Mouse (Mus musculus) c-Kit-positive CD71-positive TER-119-positive erythroid progenitor cells, embryonic 14.5 days (primary cell): ENCODE measurements around the gene Cpm.
A peak's percentile ranks its signal among the peaks of the same experiment; 100 is the strongest.
"Not testable (repeated sequence)": the region's sequence is repeated elsewhere in the genome, so short reads cannot be mapped to it uniquely, and the experiment has no call there.

Experiments used
- DNase-seq: peaks from one replicate; pipeline ENCODE4 v3.0.0-alpha.2; 2013; ENCODE audit warnings: low spot score

Cpm gene

DNA sequence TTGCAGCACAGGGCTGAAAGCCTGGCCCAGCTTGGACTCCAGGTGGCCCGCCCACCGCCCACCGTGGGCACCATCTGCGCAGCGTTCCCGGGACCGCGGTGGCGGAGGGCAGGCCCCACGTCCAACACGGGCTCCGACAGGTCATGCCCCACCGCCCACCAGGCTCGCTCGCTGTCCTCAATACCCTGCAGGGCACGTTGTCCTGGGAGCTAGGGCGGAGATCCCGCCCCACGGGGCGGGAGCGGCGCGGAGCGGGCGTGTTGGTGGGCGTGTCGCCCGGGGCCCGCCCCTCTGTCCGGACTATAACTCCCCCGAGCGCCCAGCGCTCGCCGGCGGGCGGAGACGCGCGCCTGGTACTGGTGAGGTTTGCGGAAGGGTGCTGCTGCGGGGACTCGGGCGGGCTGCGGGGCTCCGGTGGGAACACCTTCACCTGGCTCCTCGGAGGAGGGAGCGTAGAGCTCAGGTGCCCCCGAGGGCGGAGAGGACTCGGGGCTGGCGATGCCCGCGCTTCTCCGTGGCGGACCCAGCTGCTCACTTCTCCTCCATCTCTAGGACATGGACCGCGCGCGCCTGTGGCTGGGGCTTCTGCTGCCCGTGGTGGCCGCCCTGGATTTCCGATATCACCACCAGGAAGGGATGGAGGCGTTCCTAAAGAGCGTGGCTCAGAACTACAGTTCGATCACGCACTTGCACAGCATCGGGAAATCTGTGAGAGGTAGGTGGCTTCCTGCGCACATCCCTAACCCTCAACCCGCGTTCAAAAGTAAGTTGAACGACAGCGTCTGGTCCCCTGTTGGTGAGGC is at the start of gene Cpm:
Gene Cpm, plus strand, starts transcription at position 332 of the 803 bp plus-strand sequence.
- peak; percentile 10 for DNase-seq

DNA sequence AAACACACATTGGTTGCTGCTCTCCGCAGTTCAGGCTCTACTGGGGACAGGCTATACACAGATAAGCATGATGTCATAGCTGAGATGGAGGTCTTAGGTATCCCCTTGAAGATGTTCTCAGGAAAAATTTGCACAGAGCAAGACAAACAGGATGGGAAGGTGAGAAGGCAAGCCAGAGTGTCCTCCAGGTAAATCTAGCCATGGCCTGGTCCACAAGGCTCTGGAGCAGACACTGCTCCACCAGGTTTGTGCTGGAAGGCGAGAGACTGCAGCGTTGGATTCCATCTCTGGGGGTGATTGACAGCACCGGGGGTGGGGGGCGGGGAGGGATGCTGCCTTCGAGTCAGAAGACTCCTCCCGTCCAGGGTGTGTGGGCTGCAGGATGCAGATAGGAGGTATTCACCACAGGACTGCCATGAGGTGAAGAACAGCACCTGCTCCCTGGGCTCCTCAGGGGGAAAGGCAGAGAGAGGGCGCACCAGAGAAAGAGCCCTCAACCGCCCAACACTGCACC is 49.5 kb upstream of the Cpm start:
- DNase-seq: no peak

DNA sequence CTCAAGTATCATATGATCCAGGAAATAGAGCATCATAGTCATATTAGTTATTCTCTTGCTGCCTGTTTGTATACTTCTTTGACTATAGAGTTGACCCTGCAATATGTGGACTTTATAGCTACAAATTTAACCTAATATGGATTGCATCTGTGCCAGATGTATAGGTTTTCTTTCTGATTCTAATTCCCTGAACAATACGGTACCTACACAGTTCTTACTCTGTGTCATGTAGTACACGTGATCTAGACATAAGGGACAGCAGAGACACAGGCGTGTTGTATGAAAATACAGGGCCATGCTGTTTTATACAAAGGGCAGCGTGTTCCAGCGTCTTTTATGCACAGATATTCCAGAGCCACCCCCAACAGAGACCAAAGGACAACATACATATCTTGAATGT is 48.9 kb upstream of the Cpm start:
- DNase-seq: no peak

DNA sequence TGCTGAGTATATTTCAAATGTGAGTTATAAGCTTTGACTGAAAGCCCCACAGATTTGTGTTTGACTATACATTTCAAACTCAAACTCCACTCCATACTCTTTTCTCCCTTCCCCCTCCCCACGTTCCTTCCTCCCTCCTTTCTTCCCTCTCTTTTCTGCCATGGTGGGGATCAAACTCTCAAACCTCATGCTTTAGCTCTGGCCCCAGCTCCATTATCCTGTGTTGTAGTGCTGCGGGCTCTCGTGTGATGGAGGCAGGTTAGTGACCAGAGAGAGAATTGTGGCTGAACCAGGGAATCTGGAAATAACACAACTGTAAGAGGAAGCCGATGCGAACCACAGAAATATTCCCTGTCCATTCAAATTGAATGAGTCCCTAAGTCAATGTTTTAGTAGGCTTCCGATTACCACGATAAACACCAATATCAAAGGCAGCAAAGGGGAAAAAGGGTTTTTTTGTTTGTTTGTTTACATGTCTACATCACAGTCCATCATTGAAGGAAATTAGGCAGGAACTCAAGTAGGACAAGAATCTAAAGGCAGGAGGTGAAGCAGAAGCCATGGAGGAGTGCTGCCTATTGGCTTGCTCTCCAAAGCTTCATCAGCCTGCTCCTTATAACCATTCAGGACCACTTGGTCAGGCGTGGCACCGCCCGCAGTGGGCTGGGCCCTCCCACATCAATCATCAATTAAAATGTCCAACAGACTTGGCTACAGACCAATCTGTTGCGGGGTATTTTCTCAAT is 48.1 kb upstream of the Cpm start:
- DNase-seq: no peak

DNA sequence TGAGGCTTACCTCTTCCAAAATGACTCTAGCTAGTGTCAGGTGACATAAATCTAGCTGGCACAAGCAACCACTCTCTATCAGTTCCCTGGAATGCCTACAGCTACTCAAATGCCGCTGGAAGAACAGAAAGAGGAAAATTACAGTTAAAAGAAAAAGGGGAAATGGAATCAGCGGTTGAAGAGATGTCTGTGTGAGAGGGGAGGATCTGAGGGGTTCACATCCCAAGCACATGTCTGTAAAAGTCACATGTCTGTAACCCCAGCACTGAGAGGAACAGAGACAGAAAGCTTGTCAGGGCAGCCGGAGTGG is 47.6 kb upstream of the Cpm start:
- no peak for DNase-seq

DNA sequence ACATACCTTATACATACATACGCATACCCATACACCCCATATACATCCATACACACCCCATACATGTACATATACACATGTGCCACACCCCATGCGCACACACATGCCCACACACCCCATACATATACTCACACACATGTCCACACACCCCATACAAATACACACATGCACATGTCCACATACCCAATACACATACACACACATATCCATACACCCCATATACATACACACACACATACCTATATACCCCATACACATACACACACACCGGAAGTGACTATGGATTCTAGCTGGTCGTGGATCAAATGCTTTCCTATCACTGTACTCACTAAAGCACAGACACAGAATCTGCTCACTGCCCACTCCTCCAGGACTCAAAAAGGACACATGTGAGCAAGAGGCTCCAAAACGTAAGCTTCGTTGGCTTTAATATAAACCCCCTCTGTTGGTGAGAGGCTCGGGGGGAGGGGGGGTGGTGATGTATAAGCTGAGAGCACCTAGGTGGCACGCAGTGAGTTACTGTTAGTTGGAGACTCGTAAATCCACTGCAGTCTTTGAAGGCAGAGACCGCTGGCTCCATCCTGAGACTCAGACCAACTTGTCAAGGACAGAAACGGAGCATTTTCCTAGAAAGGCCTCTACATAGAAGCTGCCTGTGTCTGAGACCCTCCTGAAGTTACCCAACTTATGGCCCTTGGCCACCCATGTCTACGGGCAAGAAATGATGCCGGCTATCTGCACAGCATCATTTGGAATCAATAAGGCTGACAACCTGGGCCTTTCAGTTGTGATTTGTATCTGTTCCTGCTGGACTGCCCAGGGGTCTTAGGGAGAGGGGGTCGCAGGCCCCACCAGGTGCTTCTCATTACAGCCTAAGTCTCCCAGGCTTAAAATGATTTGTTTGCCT is 45.9 kb upstream of the Cpm start:
- no peak for DNase-seq

DNA sequence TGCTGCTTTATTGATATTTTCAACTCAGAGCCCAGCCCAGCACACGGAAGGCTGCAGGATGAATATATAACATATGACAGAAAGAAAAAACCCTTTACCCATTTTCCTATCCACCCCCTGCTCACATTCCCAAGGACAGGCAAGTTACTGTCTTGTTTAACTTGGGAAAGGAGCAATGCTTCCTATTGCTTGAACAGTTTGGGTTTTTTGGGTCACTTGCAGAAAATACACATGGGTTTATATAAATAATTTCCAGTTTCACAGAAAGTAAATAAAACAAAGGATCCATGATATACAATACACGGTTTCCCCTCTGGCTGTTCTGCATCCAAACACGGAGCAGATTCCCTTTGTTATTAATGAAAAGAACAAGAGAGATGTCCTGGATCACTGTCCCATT is 45.2 kb upstream of the Cpm start:
- DNase-seq: no peak

DNA sequence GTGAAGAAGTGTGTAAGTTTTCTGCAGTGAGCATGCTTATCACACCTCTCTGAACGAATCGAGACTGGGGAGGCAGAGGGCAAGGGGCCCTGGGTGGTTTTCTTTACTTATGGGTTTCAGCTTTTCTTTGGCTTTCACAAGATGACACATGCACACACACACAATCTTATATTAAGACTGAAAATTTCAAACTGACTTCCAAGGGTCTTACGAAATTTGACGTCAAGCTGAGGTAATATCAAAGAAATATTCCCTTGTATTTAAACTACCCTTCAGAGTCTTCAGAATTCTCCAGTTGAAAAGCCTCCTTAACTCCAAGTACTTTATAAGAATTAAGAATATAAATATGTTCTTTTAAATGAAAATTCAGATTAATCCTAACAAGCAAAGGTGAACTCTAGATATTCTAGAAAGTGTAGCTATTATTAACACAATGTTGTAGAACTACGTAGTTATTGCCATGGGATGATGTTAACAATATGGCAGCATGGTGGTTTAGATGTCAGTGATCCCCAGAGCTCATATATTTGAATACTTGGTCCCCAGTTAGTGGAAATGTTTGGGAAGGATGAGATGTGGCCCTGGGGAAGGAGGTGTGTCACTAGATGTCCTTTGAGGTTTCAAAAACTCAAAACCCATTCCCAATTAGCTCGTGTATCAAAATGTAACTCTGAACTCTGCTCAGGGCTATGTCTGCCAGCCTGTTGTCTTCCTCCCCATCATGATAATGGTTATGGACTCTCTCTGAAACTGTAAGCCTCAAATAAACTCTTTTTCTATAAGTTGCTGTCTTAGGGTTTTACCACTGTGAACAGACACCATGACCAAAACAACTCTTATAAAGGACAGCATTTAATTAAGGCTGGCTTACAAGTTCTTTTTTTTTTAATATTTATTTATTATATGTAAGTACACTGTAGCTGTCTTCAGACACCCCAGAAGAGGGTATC is 44.5 kb upstream of the Cpm start:
- DNase-seq: no peak

DNA sequence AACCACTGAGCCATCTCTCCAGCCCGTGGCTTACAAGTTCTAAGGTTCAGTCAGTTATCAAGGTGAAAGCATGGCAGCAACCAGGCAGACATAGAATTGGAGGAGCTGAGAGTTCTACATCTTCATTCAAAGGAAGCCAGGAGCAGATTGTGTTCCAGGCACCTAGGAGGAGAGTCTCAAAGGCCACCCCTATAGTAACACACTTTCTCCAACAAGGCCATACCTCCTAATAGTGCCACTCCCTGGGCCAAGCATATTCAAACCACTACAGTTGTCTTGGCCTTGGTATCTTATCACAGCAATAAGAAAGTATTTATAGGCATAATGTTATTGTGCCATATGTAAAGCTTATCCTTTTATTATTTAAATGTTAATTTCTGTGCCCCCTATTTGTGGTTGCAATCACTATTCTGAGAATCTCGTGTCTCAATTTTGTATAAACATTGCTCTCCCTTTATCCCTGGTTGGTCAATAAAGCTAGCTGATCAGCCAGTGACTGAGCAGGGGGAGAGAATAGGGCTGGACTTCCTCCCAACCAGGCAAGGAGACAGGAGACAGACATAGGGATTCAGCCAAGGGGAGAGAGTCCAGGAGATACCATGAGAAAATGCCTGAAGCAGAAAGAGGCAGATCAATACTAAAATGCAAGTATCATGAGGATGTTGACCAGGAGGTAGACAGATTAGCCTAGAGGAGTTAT is 43.5 kb upstream of the Cpm start:
- DNase-seq: no peak

DNA sequence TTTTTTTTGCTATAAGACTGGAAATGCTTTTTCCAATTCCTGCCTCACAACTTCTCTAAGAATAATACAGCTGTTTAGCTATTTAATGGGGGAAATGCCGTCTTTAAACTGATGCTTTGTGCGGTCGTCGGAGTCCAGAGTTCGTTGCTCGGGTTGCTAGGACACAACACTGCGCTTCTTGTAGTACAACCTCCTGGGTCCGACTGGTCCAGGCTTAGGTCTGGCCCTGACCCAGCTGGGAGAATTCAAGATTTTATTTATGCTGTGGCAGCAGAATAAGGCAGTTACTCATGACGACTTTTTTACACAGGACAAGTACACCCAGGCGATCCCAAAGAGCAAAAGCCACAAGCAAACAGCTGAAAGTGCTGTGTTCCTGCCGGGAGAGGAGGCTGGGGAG is 42.4 kb upstream of the Cpm start:
- no peak for DNase-seq

DNA sequence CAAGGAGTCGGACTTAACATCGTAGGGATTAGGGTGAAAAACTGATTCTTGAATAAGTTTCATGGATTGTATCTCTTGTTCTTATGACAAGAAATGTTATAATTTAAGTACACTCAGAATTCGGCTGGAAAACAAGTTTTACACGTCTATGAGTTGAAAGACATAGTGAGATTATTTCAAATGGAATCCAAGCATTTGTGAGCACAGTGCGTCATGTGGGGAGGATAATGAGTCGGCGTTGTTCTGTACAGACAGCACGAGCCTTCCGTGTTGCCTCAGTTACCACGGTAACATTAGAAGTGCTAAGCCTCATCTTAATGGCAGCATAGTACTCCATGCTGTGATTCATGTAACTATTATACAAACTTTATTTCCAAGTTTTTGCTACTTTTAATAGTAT is 42.0 kb upstream of the Cpm start:
- DNase-seq: no peak

DNA sequence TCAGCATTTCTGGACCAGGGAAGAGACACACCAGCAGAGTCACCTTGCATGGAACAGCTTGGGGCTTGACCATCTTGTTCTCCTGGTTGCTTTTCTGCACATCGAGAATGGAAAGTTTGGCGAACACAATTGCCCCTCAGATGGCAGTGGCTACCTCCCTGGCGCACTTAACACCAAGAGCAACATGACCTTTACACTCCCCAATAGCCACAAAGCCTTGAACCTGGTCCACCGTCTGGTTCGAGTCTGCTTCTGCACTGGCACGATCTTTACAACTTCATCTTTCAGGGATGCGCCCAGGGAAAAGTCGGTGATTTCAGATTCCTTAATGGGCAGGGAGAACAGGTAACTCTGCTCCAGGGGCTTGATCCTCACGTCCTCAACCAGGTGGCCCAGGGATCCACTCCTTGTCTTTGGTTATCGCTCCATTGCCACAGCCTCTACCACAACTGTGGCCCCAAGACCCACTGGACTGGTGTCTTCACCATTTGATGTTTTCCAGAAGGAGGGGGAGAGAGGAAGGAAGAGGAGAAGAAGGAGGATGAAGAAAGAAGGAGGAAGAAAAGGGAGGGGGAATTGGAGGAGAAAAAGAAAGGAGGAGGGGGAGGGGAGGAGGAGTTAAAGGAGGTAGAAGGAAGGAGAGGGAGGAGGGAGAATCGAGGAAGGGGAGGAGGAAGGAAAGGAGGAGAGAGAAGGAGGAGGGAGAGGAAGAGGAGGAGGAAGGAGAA is 40.7 kb upstream of the Cpm start:
- DNase-seq: not testable (repeated sequence)

DNA sequence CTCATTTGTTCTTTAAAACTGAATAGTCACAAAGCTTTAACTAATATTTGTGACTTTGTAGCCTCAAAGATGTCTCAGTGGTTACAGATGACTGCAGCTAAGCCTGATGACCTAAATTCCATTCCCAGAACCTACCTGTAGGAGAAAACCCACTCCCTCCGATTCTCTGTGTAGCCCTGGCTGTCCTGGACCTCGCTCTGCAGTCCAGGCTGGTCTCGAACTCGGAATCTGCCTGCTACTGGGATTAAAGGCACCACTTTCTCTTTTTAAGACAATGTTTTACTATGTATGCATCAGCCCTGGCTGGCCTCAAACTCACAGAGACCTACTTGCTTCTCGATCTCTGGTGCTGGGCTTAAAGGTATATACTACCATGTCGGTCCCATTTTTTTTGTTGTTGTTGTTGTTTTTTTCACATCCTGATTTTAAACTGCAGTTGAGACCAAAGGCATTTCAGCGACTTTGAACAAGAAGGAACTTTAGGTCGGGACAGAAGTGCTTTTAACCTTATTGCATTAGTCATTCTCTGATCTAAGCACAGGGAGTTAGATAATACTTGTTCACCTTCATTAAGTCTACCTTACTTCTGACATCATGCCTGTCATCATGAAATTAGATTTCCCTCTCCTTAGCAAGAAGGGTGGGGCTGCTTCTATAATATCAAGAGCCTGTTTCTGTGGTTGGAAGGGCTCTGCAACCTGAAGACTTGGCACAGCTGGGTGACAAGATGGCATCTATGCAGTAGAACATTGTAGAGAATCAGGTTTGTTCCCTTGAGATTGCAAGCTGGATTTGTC is 40.0 kb upstream of the Cpm start:
- no peak for DNase-seq

DNA sequence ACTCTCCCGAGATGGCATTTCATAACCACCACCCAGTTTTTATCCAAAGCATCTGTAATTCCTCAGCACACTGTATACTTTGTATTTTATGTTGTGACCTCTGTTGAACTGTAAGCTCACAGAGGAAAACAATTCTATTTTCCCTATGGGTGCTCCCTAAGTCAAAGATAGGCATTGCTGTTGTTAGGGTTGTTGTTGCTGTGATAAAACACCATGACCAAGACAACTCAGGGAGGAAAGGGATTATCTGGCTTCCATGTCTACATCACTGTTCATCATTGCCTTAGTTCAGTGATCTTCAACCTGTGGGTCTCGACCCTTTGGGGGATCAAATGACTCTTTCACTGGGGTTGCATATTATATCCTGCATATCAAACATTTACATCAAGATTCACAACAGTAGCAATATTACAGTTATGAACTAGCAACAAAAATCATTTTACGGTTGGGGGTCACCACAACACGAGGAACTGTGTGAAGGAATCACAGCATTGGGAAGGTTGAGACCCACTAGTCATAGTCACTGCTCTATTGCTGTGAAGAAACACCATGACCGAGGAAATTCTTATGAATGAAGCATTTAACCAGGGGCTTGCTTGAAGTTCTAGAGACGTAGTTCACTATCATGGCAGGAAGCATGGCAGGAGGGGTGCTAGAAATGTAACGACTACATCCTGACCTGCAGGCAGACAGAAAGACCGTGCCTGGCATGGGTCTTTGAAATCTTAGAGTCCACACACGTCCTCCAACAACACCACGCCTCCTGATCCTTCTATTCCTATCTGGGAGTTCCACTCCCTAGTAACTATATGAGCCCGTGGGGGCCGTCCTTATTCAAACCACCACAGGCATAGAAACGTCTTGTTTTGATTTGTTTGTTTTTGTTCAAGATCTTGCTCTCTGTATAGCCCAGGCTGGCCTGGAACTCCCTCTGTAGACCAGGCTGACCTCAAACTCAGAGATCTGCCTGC is 38.7 kb upstream of the Cpm start:
- no peak for DNase-seq

DNA sequence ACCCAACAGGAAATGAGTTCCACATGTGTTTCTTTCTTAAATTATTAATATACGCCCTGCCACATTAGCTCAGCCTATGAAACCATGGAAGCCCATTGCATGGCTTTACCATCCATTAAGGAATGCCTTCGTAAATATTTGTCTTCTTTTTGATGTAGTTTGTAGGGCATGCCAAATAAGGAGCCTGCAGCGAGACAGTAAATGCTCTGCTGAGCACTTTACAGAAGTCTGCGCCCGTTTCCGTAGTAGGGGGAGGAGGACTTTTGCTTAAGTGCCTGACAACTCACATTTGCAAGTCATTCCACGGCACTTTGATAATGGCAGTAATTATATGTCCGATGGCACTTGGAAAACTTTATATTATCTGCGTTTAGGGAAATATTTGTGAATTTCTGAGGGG is 37.5 kb upstream of the Cpm start:
- no peak for DNase-seq

DNA sequence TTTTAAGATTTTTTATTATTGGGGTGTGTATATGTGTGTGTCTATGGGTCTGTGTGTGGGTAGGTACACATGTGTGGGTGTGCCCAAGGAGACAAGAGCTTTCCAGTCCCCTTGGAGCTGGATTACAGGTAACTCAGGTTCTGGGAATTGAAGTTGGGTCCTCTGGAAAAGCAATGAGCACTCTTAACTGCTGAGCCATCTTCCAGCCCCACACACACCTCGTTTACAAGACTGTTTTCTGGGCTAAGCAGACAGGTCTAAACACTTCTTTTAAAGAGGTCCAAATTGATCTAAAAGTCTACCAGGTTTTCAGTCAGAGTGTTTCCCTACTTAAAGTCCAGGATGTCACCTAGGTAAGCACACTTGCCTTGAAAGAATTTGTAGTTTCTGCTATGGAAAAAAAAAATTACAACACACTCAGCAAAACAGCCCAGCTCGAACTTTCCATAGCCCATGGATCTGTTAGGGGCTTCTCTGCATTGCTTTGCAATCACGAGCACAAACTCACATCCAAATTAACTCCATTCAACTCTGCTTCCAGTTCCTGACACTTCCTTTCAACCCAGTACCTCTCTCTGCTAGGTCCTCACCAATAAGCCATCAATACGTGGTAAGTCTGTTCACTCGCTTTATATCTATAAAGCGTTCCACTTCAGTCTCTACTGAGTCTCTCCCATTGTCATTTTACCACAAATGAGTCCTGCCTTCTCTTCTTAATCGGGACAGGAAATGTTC is 36.8 kb upstream of the Cpm start:
- DNase-seq: no peak

DNA sequence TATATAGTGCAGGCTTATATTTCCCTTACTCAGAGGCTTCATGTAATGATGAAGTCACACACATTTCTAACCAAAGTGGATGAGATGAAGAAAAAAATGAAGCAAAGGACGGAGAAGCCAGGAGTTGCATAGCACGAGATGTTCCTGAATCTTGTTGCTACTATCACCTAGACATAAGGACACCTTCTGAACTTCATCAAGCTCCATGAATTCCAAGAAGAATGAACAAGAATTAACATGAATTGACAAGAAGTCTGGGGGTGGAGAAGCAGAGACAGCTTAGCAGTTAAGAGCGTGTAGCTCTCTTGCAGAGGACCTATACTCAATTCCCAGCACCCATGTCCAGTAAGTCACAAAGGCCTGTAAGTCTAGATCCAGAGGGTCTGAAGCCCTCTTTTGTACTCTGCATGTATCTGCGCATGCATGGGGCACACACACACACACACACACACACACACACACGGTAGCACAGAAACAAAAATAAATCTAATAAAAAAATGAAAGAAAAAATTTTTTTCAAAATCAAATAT is 36.2 kb upstream of the Cpm start:
- DNase-seq: no peak
